Mouse (Mus musculus): ENCODE results near the gene Sox6. TPM values are rescaled to one million over a fixed set of nuclear protein-coding genes. Genes with fewer than 3 reads are reported as not detected.

Gene Sox6
- polyA plus RNA-seq, 1 experiment from 2014 or later, result 33.2 TPM

DNA sequence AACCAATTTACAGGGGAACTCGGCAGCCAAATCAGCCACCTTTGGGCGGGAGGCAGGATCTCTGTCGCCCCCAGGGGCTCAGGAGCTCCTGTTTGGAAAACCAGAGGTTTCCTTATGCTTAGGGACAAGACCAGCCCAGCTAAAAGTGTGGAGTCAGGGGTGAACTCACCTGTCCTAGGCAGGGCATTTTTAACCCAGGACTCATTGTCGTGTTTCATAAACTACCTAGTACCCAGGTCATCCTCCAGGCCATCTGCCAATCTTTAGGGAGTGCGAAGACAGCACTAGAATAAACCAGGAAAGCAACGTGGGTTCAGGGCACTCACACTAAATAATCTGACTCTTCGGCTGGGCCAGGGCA, 584.9 kb downstream of the Sox6 start:
- H3K36me3 ChIP-seq, result no peaks in the 10 kb centered on the region
- no peak overlapping the region; the same call in 1 of the 2 replicates for H3K9ac ChIP-seq
- peak overlapping the region; percentile 20; the same call in 1 of the 2 replicates for H3K4me3 ChIP-seq
- H3K27ac ChIP-seq (ENCODE audit: poor library complexity, severe bottlenecking), result no peak overlapping the region
- no peaks in the 10 kb centered on the region for H3K27me3 ChIP-seq (replicated peaks)
- peaks cover 23% of the 10 kb centered on the region for H3K4me1 ChIP-seq (replicated peaks)
- H3K9me3 ChIP-seq (replicated peaks), result no peaks in the 10 kb centered on the region
- ATAC-seq (ENCODE audit: insufficient number of reproducible peaks, low FRiP score), result no peak
- WGBS, result 54% methylated on average over 7 of the region's 7 CpGs
- peak overlapping the region; percentile 54 for H3K4me2 ChIP-seq

DNA sequence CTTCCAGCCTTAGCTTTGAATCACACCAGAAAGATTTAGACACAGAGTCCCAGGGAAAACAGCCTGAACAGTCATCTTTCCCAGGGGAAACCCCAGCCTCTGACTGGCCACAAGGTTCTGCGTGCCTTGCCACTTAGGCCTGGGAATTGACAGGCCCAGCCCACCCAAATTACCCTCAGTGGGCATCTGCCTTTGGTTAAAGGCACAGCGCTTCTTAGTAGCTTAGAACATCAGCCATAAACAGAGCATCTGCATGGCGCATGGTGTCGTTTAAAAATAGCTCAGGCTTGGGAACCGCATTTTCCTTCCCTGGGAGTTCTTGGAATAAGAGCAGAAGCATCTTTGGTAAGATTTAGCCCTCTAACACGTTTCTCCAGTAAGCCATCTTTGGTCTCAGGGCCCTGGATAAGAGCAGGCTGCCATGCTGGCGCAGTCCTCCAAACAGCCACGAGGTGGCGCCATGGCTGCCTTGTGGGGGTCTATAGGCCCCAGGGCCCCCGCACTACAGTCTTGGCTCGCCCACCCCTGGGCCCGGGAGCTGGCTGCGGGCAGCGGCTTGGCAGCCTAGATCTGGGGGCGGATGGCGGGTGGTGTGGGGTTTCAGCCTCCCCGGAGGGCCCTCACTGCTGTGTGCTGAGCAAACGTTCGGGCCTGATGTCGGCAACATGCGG, 585.4 kb downstream of the Sox6 start:
- H3K4me2 ChIP-seq, result peak overlapping the region; percentile 54
- H3K4me3 ChIP-seq, result peak overlapping the region; percentile 20
- H3K9ac ChIP-seq, result no peak overlapping the region; the same call in 1 of the 2 replicates
- H3K4me1 ChIP-seq (replicated peaks), result peaks cover 28% of the 10 kb centered on the region
- H3K9me3 ChIP-seq (replicated peaks), result no peaks in the 10 kb centered on the region
- H3K27me3 ChIP-seq (replicated peaks), result no peaks in the 10 kb centered on the region
- no peaks in the 10 kb centered on the region for H3K36me3 ChIP-seq
- no peak overlapping the region for H3K27ac ChIP-seq (ENCODE audit: poor library complexity, severe bottlenecking)
- 22% methylated on average over 21 of the region's 21 CpGs for WGBS
- ATAC-seq (ENCODE audit: insufficient number of reproducible peaks, low FRiP score), result peak; percentile 47

DNA sequence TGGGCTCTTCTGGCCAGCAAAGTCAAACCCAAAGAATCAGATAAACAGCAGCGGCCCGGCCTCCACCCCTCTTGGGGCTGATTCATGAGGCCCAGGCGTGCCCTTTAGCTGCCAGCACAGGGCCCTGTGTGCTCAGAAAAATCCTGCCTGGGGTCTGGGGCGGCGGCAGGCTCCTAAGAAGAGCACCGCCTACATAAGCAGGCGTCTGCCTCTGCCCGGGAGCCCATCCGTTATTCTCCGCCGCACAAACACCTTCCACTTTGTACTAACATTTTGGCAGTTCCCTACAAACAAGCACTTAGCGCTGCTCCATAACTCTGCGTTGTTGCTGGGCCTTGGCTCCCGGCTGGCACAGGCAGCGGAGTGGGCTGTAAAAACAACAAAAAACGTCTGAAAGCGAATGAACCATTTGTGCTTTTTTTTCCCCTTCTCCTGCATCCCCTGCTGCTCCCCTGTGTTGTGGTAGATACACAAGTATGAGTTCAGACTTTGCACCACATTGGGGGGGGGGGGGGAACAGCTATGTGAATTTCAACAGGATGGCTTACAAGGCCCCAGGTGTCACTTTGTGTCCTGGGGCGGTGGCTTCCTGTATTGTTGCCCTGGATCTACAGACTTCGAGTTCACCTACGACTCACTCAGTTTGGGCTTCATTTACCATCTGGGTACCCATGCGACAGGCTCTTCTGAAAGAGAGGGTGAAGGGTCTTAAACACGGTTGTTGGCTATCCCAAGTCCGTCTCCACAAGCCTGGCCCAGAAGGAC, 588.0 kb downstream of the Sox6 start:
- no peak for ATAC-seq (ENCODE audit: insufficient number of reproducible peaks, low FRiP score)
- no peaks in the 10 kb centered on the region for H3K36me3 ChIP-seq

DNA sequence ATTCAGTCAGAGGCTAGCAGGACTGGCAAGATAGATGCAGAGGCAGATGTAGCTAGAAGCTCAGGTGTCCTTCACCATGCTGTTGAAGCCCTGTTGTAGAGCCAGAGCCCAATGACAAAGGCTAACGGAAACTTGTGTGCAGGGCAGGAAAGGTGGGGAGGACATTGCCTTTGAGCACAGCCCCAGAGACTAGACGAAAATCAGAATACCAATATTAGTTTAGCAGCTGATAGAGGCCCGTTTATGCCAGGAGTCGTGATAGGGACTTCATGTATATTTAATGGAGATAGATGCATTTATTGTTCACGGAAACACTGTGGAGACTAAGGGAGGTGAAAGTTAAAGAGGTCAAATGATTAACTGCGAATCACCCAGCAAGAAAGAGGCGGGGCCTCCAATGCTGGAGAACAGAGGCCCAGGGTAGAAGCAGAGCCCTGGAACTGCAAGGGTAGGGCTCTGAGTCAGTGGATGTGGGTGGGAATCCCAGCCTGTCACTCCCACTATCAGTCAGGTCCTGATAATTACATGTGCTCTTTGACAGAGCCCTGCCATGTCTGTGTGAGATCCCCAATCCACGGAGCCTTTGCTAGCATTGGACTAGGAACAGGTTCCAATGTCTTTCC, 590.1 kb downstream of the Sox6 start:
- Histone ChIP-seq H3K4me3 (no peak overlapping the region), H3K9me3 (replicated peaks) (no peaks in the 10 kb centered on the region), H3K4me1 (replicated peaks) (peaks cover 35% of the 10 kb centered on the region), H3K27ac (ENCODE audit: poor library complexity, severe bottlenecking) (no peak overlapping the region), H3K36me3 (no peaks in the 10 kb centered on the region), H3K27me3 (replicated peaks) (no peaks in the 10 kb centered on the region), H3K4me2 (no peak overlapping the region), H3K9ac (no peak overlapping the region)
- ATAC-seq (ENCODE audit: insufficient number of reproducible peaks, low FRiP score), result no peak
- 43% methylated on average over 8 of the region's 8 CpGs for WGBS

More for the DNA sequence above, 588.0 kb downstream of the Sox6 start:
- Histone ChIP-seq H3K9me3 (replicated peaks) (no peaks in the 10 kb centered on the region), H3K9ac (no peak overlapping the region), H3K4me2 (peak overlapping the region; percentile 3; the same call in 1 of the 2 replicates), H3K27ac (ENCODE audit: poor library complexity, severe bottlenecking) (no peak overlapping the region), H3K27me3 (replicated peaks) (no peaks in the 10 kb centered on the region), H3K4me3 (no peak overlapping the region), H3K4me1 (replicated peaks) (peaks cover 32% of the 10 kb centered on the region)
- WGBS, result 44% methylated on average over 23 of the region's 23 CpGs

DNA sequence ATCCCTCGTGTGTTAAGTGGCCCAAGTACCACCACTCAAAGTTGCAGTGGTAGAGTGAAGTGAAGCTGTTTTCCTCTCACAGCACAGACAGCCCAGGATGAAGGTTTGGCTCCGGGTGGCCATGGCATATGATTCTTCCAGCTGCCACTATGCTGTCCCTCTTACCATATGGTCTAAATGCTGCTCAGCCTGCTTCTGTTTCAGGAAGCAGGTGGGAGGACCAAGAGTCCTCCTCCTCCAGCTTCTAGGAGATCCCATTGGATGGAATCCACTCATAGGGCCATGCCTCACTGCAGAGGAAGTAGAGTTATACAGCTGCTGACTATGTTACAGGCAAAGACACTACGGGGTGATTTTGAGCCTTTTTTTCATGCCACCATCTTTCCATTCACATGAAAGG, 591.5 kb downstream of the Sox6 start:
- peaks cover 24% of the 10 kb centered on the region for H3K4me1 ChIP-seq (replicated peaks)
- no peak overlapping the region for H3K4me2 ChIP-seq
- no peaks in the 10 kb centered on the region for H3K9me3 ChIP-seq (replicated peaks)
- no peak overlapping the region for H3K4me3 ChIP-seq
- no peak overlapping the region for H3K27ac ChIP-seq (ENCODE audit: poor library complexity, severe bottlenecking)
- H3K9ac ChIP-seq, result no peak overlapping the region
- 61% methylated on average over 3 of the region's 3 CpGs for WGBS
- ATAC-seq (ENCODE audit: insufficient number of reproducible peaks, low FRiP score), result no peak
- no peaks in the 10 kb centered on the region for H3K27me3 ChIP-seq (replicated peaks)
- no peaks in the 10 kb centered on the region for H3K36me3 ChIP-seq

DNA sequence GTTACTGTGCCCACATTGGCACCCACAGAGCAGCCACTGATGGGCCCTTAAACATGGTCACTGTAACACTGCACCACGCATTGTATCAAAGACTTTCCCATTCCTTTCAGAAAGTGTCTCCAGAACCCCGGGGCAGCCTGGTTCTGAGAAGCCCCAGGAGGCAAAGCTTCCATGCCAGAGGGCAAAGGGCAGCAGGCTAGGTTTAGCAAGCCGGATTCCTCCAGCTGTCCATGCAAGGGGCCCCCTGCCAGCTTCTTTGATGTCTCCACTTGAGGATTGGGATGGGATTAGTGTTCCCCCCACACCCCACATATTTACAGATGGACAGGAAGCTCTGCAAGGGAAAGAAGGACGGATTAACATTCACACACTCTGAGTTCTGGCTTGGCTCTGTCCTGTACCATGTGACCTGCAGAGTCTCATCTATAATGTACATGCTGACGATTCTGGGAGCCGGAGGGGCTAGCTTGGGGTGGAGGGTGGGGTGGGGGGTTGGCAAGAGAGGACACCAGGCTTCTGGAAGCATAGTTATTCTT, 592.0 kb downstream of the Sox6 start:
- Histone ChIP-seq H3K4me3 (no peak overlapping the region), H3K9ac (no peak overlapping the region)
- no peak for ATAC-seq (ENCODE audit: insufficient number of reproducible peaks, low FRiP score)

DNA sequence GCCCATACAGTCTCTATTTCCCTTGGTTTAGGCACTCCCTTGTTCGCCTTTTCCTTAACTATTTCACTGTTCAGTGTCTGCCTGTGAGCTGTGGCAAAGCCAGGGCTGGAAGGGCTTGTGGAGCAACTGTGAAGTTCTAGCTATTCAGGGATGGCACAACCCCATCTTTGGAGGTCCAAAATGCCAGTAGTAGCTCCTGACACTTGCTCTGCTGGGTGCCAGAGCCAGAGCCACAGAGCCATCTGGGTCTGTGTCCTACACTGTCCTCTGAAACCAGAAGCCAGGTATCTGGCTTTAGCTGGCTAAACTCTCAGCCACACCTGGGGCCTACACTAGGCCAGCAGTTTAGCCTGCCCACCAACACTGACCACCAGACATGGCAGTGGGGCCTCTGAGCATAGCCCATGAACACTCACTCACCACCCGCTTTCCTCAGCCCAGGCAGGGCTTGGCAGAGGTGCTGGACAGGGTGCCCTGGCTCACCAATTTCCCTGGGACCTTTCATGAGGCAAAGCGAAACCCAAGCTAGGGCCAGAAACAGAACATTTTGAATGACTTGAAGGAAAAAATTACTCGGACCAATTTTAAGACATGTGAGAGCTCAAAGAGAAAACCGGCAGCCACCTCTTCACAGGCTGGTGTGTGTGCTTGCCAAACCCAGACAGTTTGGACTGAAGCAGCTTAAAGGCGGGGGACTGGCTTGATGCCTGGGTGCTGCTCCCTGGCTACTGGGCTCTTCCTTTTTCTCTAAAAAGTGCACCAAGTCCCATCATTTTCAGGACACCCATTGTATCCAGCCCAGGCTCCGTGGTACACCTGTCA, 612.2 kb downstream of the Sox6 start:
- ATAC-seq (ENCODE audit: insufficient number of reproducible peaks, low FRiP score), result no peak
- H3K9me3 ChIP-seq (replicated peaks), result no peaks in the 10 kb centered on the region
- WGBS, result 86% methylated on average over 7 of the region's 7 CpGs

More for the DNA sequence above, 592.0 kb downstream of the Sox6 start:
- WGBS, result 49% methylated on average over 6 of the region's 6 CpGs
- no peaks in the 10 kb centered on the region for H3K27me3 ChIP-seq (replicated peaks)
- no peaks in the 10 kb centered on the region for H3K36me3 ChIP-seq
- H3K4me1 ChIP-seq (replicated peaks), result peaks cover 24% of the 10 kb centered on the region
- no peak overlapping the region for H3K27ac ChIP-seq (ENCODE audit: poor library complexity, severe bottlenecking)
- H3K9me3 ChIP-seq (replicated peaks), result no peaks in the 10 kb centered on the region
- H3K4me2 ChIP-seq, result no peak overlapping the region

DNA sequence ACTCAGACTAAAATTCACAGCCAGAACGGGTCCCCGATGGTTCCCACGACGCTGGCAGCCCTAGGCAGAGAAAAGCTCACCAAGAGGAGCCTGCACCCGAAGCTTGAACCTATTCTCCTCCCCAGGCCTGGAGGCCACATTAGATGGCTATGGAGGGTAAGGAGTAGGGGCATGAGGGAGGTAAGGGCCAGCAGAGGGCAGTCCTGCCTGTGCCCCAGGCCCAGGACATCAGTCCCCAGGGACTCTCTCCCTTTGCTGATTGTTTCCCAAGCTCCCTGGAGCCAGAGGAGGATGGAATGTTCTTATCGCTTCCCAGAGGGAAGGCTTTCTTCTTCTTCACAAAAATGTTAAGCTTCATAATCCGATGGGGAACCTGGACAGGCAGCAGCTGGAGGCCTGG, 615.8 kb downstream of the Sox6 start:
- no peaks in the 10 kb centered on the region for H3K36me3 ChIP-seq
- no peak for ATAC-seq (ENCODE audit: insufficient number of reproducible peaks, low FRiP score)
- H3K4me2 ChIP-seq, result no peak overlapping the region
- 58% methylated on average over 7 of the region's 7 CpGs for WGBS
- no peaks in the 10 kb centered on the region for H3K9me3 ChIP-seq (replicated peaks)
- no peak overlapping the region for H3K4me3 ChIP-seq
- no peak overlapping the region for H3K27ac ChIP-seq (ENCODE audit: poor library complexity, severe bottlenecking)
- H3K27me3 ChIP-seq (replicated peaks), result no peaks in the 10 kb centered on the region
- H3K9ac ChIP-seq, result no peak overlapping the region
- peaks cover 14% of the 10 kb centered on the region; the same call in 1 of the 2 replicates for H3K4me1 ChIP-seq (replicated peaks)

More for the DNA sequence above, 612.2 kb downstream of the Sox6 start:
- Histone ChIP-seq H3K27ac (ENCODE audit: poor library complexity, severe bottlenecking) (no peak overlapping the region), H3K36me3 (no peaks in the 10 kb centered on the region), H3K9ac (no peak overlapping the region), H3K4me2 (no peak overlapping the region), H3K4me3 (no peak overlapping the region), H3K27me3 (replicated peaks) (no peaks in the 10 kb centered on the region), H3K4me1 (replicated peaks) (peaks cover 11% of the 10 kb centered on the region; the same call in 1 of the 2 replicates)

DNA sequence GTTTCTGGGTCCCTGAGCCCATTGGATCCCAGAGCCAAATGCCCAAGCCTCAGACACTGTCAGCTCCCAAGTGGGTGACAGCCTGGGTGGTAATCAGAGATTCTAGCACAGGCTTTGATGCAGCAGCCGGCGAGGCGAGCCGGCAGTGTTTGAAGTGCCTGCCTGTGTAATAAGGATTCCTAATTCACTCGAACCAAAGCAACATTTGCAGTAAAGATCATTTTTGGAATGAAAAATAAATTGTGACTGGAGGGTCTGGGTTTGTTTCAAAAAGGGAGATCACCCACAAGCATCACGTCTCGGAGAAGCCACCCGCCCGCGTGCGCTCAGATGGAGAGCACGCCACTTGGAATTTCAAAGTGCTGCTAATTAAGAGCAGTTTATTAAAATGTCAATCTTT, 617.6 kb downstream of the Sox6 start:
- ATAC-seq (ENCODE audit: insufficient number of reproducible peaks, low FRiP score), result no peak
- Histone ChIP-seq H3K9ac (no peak overlapping the region), H3K4me3 (no peak overlapping the region), H3K27me3 (replicated peaks) (no peaks in the 10 kb centered on the region), H3K27ac (ENCODE audit: poor library complexity, severe bottlenecking) (no peak overlapping the region), H3K4me2 (no peak overlapping the region), H3K9me3 (replicated peaks) (no peaks in the 10 kb centered on the region), H3K36me3 (no peaks in the 10 kb centered on the region), H3K4me1 (replicated peaks) (peaks cover 14% of the 10 kb centered on the region; the same call in 1 of the 2 replicates)
- WGBS, result 61% methylated on average over 12 of the region's 12 CpGs

All from heart, embryonic 12.5 days (tissue).